Mouse (Mus musculus): ENCODE measurements around the gene Bcl7b.
"Not testable (repeated sequence)": the region's sequence is repeated elsewhere in the genome, so short reads cannot be mapped to it uniquely, and the experiment has no call there.

Gene Bcl7b

GRCm38 (mm10) chr5:135202763-135203162, 34.7 kb downstream of the Bcl7b start:
- DNase-seq (ENCODE audit: extremely low read depth, low read depth, low spot score) = no peak

GRCm38 (mm10) chr5:135208197-135208596, 40.1 kb downstream of the Bcl7b start:
- DNase-seq (ENCODE audit: extremely low read depth, low read depth, low spot score) = no peak

GRCm38 (mm10) chr5:135216871-135217270, 48.8 kb downstream of the Bcl7b start:
- DNase-seq (ENCODE audit: extremely low read depth, low read depth, low spot score) = no peak

- DNase-seq (ENCODE audit: extremely low read depth, low read depth, low spot score) = no peak
Observed at GRCm38 (mm10) chr5:135220941-135221340, 52.9 kb downstream of the Bcl7b start.

GRCm38 (mm10) chr5:135222066-135222465, 54.0 kb downstream of the Bcl7b start:
- DNase-seq (ENCODE audit: extremely low read depth, low read depth, low spot score) = no peak

GRCm38 (mm10) chr5:135224169-135224568, 56.1 kb downstream of the Bcl7b start:
- DNase-seq (ENCODE audit: extremely low read depth, low read depth, low spot score) = no peak

GRCm38 (mm10) chr5:135225879-135226278, 57.8 kb downstream of the Bcl7b start:
- not testable (repeated sequence) for DNase-seq (ENCODE audit: extremely low read depth, low read depth, low spot score)

- DNase-seq (ENCODE audit: extremely low read depth, low read depth, low spot score) = no peak
Observed at GRCm38 (mm10) chr5:135230186-135230585, 62.1 kb downstream of the Bcl7b start.
